Mouse (Mus musculus) lung, adult 2 months (tissue): Measurements from ENCODE around the gene Exoc8.

Experiments
- CTCF ChIP-seq: fragments of 200-500 bp; IDR thresholded peaks from 2 replicates; pipeline ENCODE4 v1.5.1; 2011; ENCODE audit warnings: mild to moderate bottlenecking, low read length, control low read depth; ENCODE audit not compliant: insufficient read depth
- POLR2A ChIP-seq: fragments of 200-500 bp; IDR thresholded peaks from 2 replicates; pipeline ENCODE4 v1.6.1; 2011; ENCODE audit warnings: low read depth, mild to moderate bottlenecking, control low read depth, low read length, borderline replicate concordance; ENCODE audit errors: extremely low read depth

GRCm38 (mm10) chr8:124888385-124888784 lies 9.1 kb downstream of the Exoc8 start:
- no peak for TF ChIP-seq POLR2A
- no peak for TF ChIP-seq CTCF
